Mouse (Mus musculus) testis, adult 2 months (tissue): Measurements from ENCODE around the gene Pkd2l1. TPM values are rescaled to one million over a fixed set of nuclear protein-coding genes. Genes with fewer than 3 reads are reported as not detected.
A peak's percentile ranks its signal among the peaks of the same experiment; 100 is the strongest.
"Not testable (repeated sequence)": the region's sequence is repeated elsewhere in the genome, so short reads cannot be mapped to it uniquely, and the experiment has no call there.

Source experiments
- H3K27ac ChIP-seq: fragments of 200-500 bp; 2 replicates; pipeline ENCODE4 v1.5.1; 2012; ENCODE audit warnings: low read depth, low read length; ENCODE audit not compliant: control insufficient read depth, insufficient read depth
- H3K27me3 ChIP-seq: fragments of 200-500 bp; 2 replicates; pipeline ENCODE4 v1.6.1; 2012; ENCODE audit warnings: mild to moderate bottlenecking, low read length, moderate library complexity; ENCODE audit not compliant: control insufficient read depth, insufficient read depth
- H3K36me3 ChIP-seq: fragments of 200-500 bp; 2 replicates; pipeline ENCODE4 v1.6.1; 2012; ENCODE audit warnings: mild to moderate bottlenecking, low read length; ENCODE audit not compliant: control insufficient read depth, insufficient read depth
- H3K4me1 ChIP-seq: fragments of 200-500 bp; 2 replicates; pipeline ENCODE4 v1.6.1; 2012; ENCODE audit warnings: low read length; ENCODE audit not compliant: control insufficient read depth, insufficient read depth
- H3K4me3 ChIP-seq: fragments of 200-500 bp; 2 replicates; pipeline ENCODE4 v1.5.1; 2012; ENCODE audit warnings: low read depth, mild to moderate bottlenecking, low read length, moderate library complexity, mixed read lengths; ENCODE audit not compliant: control insufficient read depth
- CTCF ChIP-seq: fragments of 200-500 bp; IDR thresholded peaks from 2 replicates; pipeline ENCODE4 v1.5.1; 2012; ENCODE audit warnings: low read depth, mild to moderate bottlenecking, inconsistent platforms, low read length, moderate library complexity; ENCODE audit not compliant: control insufficient read depth, insufficient read depth, insufficient replicate concordance
- POLR2A ChIP-seq: fragments of 200-500 bp; IDR thresholded peaks from 2 replicates; pipeline ENCODE4 v1.6.1; 2012; ENCODE audit warnings: low read depth, mild to moderate bottlenecking, inconsistent platforms, low read length, moderate library complexity; ENCODE audit not compliant: control insufficient read depth
- polyA plus RNA-seq: library from polyadenylated mRNA; depleted of rRNA; stranded (reverse); fragments of >200 nt; gene quantifications from 2 replicates; pipeline ENCODE4 v1.2.3, GENCODE M21; 2012

The Pkd2l1 gene
- polyA plus RNA-seq, 1 experiment, result 11.5 TPM

DNA sequence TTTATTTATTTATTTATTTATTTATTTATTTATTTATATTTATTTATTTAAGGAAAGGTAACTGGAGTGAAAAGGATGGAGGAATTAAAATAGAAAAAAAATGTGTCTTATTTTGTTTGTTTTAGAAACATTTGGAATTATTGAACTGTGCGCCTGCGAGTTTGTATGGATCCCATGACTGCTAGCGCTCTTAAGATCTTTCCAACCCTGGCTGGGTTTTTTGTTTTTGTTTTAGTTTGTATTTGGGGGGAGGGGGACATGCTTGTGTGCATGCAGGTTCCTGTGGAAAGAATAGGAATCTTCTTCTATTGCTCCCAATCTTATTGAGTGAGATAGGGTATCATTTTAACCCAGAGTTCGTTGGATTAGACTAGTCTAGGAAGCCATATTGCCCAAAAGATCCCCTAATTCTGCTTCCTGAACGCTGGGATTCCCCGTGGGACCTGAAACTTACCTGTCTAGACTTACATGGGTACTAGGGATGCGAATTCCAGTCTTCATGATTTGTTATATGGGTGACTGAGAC is 56.2 kb downstream of the Pkd2l1 start:
- Histone ChIP-seq H3K36me3 (peaks cover 2% of the 10 kb centered on the region; the same call in 1 of the 2 replicates), H3K27me3 (no peaks in the 10 kb centered on the region), H3K4me1 (no peaks in the 10 kb centered on the region), H3K4me3 (no peak overlapping the region), H3K27ac (no peak overlapping the region)
- TF ChIP-seq POLR2A, result no peak
- TF ChIP-seq CTCF, result no peak

DNA sequence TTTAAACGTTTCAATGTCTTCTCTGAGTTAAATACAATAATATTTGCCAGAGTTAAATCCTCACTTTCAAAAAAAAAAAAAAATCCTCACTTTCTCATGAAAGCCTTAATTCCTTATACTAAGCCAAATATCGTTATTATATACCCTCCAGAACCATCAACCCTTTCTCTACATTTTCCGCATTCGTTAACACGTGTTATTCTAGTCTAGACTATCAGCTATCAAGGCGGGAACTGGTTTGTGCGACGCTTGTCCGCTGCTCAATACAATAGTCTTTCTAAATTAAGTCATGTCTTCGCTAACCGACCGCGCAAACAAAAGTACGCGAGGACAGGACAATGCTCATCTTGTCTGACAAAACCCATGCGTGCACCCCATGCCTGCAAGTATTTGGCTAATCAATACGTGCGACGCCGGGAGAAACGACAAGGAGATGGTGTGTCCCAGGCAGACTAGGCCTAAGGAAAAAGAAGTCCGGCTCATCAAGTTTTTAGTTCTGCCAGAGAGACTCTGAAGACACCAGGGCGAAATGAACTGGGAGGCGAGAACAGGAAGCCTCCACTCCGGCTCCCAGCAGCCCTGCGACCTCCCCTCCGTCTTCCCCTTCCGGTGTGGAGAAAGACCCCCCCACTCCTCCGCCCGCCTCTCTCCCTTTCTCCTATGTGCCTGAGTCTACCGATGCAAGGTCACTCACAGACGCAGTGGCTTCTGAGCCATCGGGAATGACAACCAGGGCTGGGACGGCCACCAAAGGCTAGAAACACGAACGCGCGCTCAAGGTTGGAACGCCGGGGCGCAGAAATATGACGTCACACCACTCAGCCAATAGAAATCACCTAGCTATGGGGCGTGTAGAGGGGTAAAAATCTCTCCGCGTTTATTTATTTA is 56.9 kb downstream of the Pkd2l1 start, which contains the start of gene Cwf19l1:
Cwf19l1 (minus strand) TSS at position 805 of the 888 bp plus-strand sequence.
- peak within 1 kb of the TSS; percentile 89 for H3K27ac ChIP-seq
- peak within 1 kb of the TSS; percentile 99 for H3K4me3 ChIP-seq
- H3K36me3 ChIP-seq, result peaks cover 2% of the 10 kb centered on the region; the same call in 1 of the 2 replicates
- H3K27me3 ChIP-seq, result no peaks in the 10 kb centered on the region
- H3K4me1 ChIP-seq, result no peaks in the 10 kb centered on the region
- TF ChIP-seq POLR2A (peak; percentile 68), CTCF (no peak)

DNA sequence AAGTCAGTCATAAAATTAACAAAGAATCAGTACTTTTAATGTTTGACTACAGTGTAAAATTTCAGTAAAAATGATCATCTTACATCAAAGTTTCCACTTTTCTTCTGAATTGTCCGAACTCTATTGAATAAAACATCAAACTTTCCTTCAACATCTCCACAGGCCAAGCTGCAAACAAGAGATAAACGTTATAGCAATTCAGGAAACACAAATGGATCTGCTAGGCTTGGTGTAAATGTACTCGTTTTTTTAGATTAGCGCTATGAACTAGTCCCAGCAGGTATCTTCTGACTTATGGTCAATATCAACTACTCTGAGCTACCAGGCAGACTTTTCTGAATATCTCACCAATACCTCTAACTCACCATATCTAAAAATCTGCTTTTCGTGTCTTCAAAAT is 59.3 kb downstream of the Pkd2l1 start:
- no peak overlapping the region for H3K4me3 ChIP-seq
- H3K4me1 ChIP-seq, result no peaks in the 10 kb centered on the region
- H3K27ac ChIP-seq, result no peak overlapping the region
- TF ChIP-seq CTCF (no peak), POLR2A (no peak)
- H3K27me3 ChIP-seq, result no peaks in the 10 kb centered on the region
- no peaks in the 10 kb centered on the region for H3K36me3 ChIP-seq

DNA sequence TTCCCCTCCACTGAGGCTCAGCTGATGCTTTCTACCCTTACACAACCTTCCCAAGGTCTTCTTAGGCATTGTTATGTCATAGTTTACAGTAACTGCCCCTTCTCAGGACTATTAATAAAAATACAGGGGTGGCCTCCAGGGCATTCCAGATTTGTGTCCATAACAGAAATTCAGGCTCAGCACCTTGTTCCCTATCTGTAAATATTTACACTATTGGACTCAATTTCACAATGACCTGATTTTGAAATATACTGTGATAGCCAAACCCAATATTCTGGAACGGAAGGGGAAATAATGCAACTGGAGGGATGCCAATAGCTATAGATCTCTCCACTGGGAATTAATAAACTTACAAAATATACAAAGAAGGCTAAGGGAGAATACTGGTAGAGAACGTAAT is 63.7 kb downstream of the Pkd2l1 start:
- Histone ChIP-seq H3K36me3 (peaks cover 2% of the 10 kb centered on the region), H3K27ac (no peak overlapping the region)
- TF ChIP-seq CTCF, result no peak
- no peak for TF ChIP-seq POLR2A

DNA sequence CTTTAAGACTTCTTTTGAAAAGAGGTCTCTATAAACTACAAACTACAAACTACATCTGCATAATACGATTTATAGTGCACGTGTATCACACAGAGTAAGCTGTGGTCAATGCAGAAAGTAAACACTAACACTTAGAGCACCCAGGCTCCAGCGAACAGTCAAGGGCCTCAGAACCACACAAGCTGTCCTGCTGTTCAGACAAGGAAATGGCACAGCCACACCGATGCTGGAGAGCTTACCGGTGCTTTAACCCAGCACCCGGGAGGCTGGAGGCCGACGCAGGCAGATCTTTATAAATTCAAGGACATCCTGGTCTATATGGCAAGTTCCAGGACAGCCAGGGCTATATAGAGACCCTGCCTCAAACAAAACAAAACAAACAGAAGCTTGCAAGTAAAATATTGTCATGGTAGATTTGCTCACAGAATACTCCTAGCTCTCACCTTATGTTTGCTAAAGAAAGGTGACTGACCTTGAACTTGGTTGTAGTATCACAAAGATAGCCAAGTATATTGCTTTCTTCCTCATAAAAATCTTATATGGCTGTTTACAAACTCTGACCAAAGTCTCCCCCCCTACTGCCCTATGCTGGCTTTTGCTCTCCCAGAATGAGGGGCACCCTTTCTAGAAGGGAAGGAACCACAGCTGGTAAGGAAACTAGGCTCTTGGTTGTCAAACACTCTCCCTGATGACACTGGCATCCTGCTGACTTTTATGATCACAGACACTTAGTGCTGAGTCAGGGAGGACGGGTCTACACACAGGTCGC is 64.3 kb downstream of the Pkd2l1 start:
- Histone ChIP-seq H3K4me3 (no peak overlapping the region), H3K27ac (no peak overlapping the region), H3K4me1 (no peaks in the 10 kb centered on the region), H3K36me3 (peaks cover 2% of the 10 kb centered on the region), H3K27me3 (no peaks in the 10 kb centered on the region)
- TF ChIP-seq POLR2A (no peak), CTCF (no peak)

More for the DNA sequence above, 63.7 kb downstream of the Pkd2l1 start:
- H3K4me1 ChIP-seq, result no peaks in the 10 kb centered on the region
- no peaks in the 10 kb centered on the region for H3K27me3 ChIP-seq
- no peak overlapping the region for H3K4me3 ChIP-seq

DNA sequence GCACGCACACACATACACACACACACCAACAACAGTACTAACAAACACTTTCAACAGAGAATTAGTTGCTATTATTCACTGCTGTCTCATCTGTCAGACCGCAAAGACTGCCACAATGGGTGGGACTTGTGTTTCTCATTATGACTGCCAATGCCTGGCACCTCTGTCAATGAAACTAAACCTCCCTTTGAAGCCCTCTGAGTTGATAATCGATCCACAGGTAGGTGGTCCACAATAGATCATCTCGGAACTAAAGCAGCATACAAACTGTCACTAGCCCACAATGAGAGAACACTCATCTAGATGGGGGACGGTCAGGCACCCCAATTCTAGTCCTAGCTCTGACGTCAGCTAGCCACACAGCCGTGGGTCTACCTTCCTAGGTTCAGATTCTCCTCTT is 71.1 kb downstream of the Pkd2l1 start:
- Histone ChIP-seq H3K4me1 (no peaks in the 10 kb centered on the region), H3K27ac (peak overlapping the region; percentile 58), H3K27me3 (no peaks in the 10 kb centered on the region), H3K4me3 (no peak overlapping the region), H3K36me3 (peaks cover 7% of the 10 kb centered on the region)
- no peak for TF ChIP-seq POLR2A
- TF ChIP-seq CTCF, result no peak

DNA sequence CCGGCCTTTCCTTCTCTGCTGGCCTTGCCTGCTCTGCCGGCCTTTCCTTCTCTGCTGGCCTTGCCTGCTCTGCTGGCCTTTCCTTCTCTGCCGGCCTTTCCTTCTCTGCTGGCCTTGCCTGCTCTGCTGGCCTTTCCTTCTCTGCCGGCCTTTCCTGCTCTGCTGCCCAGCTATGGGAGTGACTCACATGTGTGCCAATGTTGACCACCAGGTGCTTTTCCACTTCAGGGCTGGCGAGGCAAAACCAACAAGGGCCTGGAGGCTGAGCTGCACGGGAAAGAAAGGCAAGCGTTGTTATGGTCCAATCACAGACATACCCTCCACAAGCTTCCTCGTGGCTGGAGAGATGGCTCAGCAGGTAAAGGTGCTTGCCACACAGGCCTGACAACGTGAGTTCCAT is 71.6 kb downstream of the Pkd2l1 start:
- not testable (repeated sequence) for H3K4me1 ChIP-seq, H3K36me3 ChIP-seq, H3K4me3 ChIP-seq, H3K27me3 ChIP-seq
- peak overlapping the region; percentile 58 for H3K27ac ChIP-seq

DNA sequence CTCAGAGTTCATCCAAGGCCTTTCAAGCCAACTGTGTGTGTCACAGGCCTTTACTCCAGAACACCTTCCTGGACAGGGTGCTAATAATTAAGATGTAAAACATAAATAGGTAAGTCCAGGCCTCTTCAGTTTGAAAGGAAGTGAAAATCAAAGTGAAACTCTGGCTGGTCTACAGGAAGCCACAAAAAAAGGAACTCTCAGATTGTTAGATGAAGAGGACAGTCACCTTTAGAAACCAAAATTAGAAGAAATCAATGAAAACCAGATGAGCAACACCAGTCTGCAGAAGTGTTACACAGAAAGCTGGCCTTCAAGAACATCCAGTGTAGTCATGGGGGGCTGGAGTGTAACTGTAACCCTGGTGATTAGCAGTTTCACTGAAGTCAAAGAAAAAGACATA is 74.4 kb downstream of the Pkd2l1 start:
- no peaks in the 10 kb centered on the region for H3K27me3 ChIP-seq
- TF ChIP-seq CTCF (no peak), POLR2A (no peak)
- H3K36me3 ChIP-seq, result peaks cover 8% of the 10 kb centered on the region
- H3K4me1 ChIP-seq, result peaks cover 2% of the 10 kb centered on the region; the same call in 1 of the 2 replicates
- H3K4me3 ChIP-seq, result no peak overlapping the region
- no peak overlapping the region for H3K27ac ChIP-seq
